Mouse (Mus musculus) heart, postnatal 25 days (tissue): ENCODE measurements around the gene Eln. TPM values are rescaled to one million over a fixed set of nuclear protein-coding genes. Genes with fewer than 3 reads are reported as not detected.

Experiments used
- total RNA-seq, 2 experiments: library from RNA; stranded (reverse); gene quantifications; 2 replicates each; pipeline ENCODE4 v1.2.3; 2021

The Eln gene
- total RNA-seq, 2 experiments from 2014 or later, result 147 to 183 TPM

Other genes with a start within 250 kb of the Eln start
- gene Clip2, start 194.9 kb downstream of the Eln start, total RNA-seq, result 1 to 10 TPM; 6.9 to 7.9 TPM
- gene Syna, start 187.2 kb downstream of the Eln start, total RNA-seq, result not detected
- 10 to 100 TPM; 24.8 TPM for gene Rfc2, start 166.0 kb downstream of the Eln start, total RNA-seq
- 1 to 10 TPM; 1.7 to 2.0 TPM for gene Lat2, start 132.3 kb downstream of the Eln start, total RNA-seq
- 100 to 1,000 TPM; 135 to 146 TPM for gene Eif4h, start 107.8 kb downstream of the Eln start, total RNA-seq
- 1 to 10 TPM; 4.7 to 5.0 TPM for gene Limk1, start 58.7 kb downstream of the Eln start, total RNA-seq
- not detected for gene Tmem270, start 159.4 kb upstream of the Eln start, total RNA-seq
- gene Cldn13, start 168.2 kb upstream of the Eln start, total RNA-seq, result not detected
- gene Mettl27, start 185.0 kb upstream of the Eln start, total RNA-seq, result 1 to 10 TPM; 5.0 to 5.6 TPM
- not detected for gene Cldn4, start 199.6 kb upstream of the Eln start, total RNA-seq
- gene Cldn3, start 238.9 kb upstream of the Eln start, total RNA-seq, result not detected